Mouse (Mus musculus) brown adipose tissue, adult 24 weeks (tissue): ENCODE data around the gene Zfp3. TPM values are rescaled to one million over a fixed set of nuclear protein-coding genes. Genes with fewer than 3 reads are reported as not detected.

Experiments used
- H3K27ac ChIP-seq: fragments of 200-500 bp; replicated peaks from 2 replicates; pipeline ENCODE4 v1.5.1; 2012; ENCODE audit warnings: low read depth, mild to moderate bottlenecking, low read length
- H3K4me1 ChIP-seq: fragments of 200-500 bp; 2 replicates; pipeline ENCODE4 v1.6.1; 2012; ENCODE audit warnings: low read length, mixed read lengths; ENCODE audit not compliant: control insufficient read depth, insufficient read depth, insufficient read length
- H3K4me3 ChIP-seq: fragments of 200-500 bp; 2 replicates; pipeline ENCODE4 v1.5.1; 2012; ENCODE audit warnings: low read depth, mild to moderate bottlenecking, low read length, moderate library complexity; ENCODE audit not compliant: insufficient read depth
- polyA plus RNA-seq: library from polyadenylated mRNA; stranded (reverse); fragments of >200 nt; gene quantifications from 2 replicates; pipeline ENCODE4 v1.2.4, GENCODE M21; 2012; ENCODE audit not compliant: missing spikeins, insufficient read depth, insufficient read length

The Zfp3 gene
- polyA plus RNA-seq, 1 experiment, result 5.5 TPM

- Histone ChIP-seq H3K27ac (peak overlapping the region; percentile 67; the same call in 1 of the 2 replicates), H3K4me3 (no peak overlapping the region), H3K4me1 (peaks cover 20% of the 10 kb centered on the region; the same call in 1 of the 2 replicates)
These were observed 43.6 kb downstream of the Zfp3 start for GRCm38 (mm10) chr11:70807630-70808029.

GRCm38 (mm10) chr11:70808101-70808500 is 44.1 kb downstream of the Zfp3 start:
- Histone ChIP-seq H3K27ac (0 out of 2 replicates have a peak overlapping the region, but pooled peaks have one; percentile 67), H3K4me1 (peaks cover 20% of the 10 kb centered on the region; the same call in 1 of the 2 replicates), H3K4me3 (no peak overlapping the region)

- Histone ChIP-seq H3K27ac (no peak overlapping the region), H3K4me1 (peaks cover 20% of the 10 kb centered on the region; the same call in 1 of the 2 replicates), H3K4me3 (no peak overlapping the region)
These were observed 45.0 kb downstream of the Zfp3 start for GRCm38 (mm10) chr11:70809011-70809410.

GRCm38 (mm10) chr11:70811041-70811440 is 47.0 kb downstream of the Zfp3 start:
- H3K4me3 ChIP-seq, result no peak overlapping the region
- H3K4me1 ChIP-seq, result peaks cover 11% of the 10 kb centered on the region; the same call in 1 of the 2 replicates
- no peak overlapping the region for H3K27ac ChIP-seq

DNA sequence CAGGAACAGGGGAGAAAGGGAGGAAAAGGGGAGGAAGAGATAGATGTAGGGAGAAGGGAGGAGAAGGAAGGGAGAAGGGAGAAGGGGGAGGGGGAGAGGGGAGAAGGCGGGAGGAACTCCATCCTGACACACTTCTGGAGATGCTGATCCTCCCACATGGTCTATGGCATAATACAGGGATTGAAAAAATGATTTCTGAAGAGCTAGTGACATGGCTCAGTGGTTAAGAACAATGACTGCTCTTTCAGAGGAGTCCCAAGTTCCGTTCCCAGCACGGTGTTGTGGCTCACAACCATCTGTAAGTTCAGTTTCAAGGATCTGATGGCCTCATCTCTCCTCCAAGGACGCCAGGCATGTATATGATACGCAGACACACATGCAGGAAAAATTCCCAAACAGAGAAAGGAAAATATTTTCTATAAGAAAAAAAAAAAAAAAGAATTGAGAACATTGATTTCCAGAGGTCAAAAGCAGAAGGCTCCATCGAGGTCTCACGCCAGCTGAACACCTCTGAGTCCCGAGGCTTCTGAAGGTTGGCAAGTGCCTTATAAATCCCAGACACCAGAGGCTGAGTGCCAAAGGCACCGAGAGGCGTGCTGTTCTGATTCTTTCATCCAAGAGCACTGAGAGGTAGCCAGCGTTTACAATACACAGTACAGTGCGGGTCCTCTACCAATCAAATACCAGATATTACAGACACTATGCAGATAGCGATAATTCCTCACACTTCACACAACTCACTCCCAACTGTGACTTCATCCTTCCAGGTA is 47.6 kb downstream of the Zfp3 start:
- Histone ChIP-seq H3K4me3 (no peak overlapping the region), H3K27ac (no peak overlapping the region), H3K4me1 (peaks cover 9% of the 10 kb centered on the region; the same call in 1 of the 2 replicates)

DNA sequence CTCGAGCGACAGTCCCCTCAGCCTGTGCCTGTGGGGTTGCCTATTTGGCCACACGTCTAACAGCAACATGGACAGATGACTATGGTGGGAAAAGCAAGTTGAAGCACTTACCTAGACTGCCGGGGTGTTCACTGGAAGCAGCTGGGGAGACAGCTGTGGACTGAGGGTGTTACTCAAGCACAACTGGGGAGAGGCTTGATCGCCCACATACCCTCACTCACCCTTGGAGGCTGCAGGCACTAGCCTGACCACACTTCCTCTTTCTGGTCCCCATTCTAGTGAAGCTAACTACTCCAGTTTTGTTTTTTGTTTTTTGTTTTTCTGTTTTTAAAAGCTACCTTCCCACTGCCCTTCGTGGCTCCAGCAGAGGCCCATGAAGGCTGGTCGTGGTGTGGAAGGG is 48.4 kb downstream of the Zfp3 start, which contains the start of gene Scimp:
Scimp (minus strand) TSS at position 222 of the 400 bp plus-strand sequence.
- Histone ChIP-seq H3K4me3 (no peak within 1 kb of the TSS), H3K4me1 (0 out of 2 replicates have a peak, but pooled peaks cover 4% of the 10 kb centered on the region), H3K27ac (peak within 1 kb of the TSS; percentile 54; the same call in 1 of the 2 replicates)

DNA sequence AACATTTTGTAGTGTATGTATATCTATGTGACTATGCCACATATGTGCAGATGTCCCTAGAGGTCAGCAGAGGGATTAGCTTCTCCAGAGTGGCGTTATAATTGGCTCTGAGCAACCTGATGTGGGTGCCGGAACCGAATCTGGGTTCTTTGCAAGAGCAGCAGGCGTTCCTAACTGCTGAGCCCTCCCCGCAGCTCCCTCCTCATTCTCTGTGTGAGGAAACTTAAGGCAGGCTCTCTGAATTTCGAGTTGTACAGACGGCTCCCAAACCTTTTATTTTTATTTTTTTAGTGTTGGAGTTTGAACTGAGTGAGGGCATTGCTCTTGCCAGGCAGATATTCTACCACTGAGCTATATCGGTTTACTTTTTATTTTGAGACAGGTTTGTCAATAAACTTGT is 51.1 kb downstream of the Zfp3 start:
- H3K4me1 ChIP-seq, result no peaks in the 10 kb centered on the region
- H3K27ac ChIP-seq, result no peak overlapping the region
- H3K4me3 ChIP-seq, result no peak overlapping the region

DNA sequence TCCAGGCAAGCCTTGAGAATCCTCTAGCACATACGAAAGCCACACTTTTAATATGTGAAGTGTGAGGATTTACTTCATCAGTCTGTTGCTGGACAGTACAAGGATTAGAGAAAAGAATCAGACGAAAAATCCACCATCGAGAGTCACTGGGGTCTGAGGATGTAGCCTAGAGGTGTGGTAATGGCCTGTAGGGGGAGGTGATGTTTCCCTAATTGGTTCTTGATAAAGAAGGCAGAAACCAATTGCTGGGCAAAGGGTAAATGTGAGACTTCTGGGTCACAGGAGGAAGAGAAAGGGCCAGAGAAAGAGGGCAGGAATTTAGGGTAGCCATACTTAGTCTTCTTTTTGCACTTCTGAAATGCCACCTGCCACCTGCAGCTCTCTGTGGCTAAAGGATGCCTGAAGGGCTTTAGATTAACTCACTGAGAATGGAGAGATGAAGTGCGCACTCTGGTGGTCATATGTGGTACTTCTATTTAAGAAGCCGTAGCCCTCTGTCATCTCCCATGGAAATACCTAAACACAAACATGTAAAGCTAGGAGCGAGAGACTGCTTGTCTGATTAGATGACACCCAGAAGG is 51.6 kb downstream of the Zfp3 start:
- Histone ChIP-seq H3K4me1 (no peaks in the 10 kb centered on the region), H3K4me3 (no peak overlapping the region), H3K27ac (no peak overlapping the region)

DNA sequence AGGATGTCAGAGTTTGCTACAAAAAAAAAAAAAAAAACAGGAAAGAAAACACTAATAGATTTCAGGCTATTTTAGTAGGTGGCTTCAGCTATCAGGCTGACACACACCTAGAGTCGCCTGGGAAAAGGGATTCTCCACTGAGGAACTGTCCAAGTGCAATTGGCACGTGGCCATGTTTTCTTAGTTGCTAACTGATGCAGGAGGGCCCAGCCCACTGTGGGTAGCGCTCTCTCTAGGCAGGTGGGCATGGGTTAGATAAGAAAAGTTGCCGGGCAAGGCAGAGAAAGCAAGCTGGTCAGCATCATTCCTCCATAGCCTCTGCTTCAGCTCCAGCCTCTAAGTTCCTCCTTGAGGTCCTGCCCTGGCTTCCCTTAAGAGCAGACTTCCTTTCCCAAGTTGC is 52.8 kb downstream of the Zfp3 start:
- Histone ChIP-seq H3K27ac (no peak overlapping the region), H3K4me3 (no peak overlapping the region), H3K4me1 (0 out of 2 replicates have a peak, but pooled peaks cover under 1% of the 10 kb centered on the region)

- Histone ChIP-seq H3K4me3 (no peak overlapping the region), H3K4me1 (0 out of 2 replicates have a peak, but pooled peaks cover 4% of the 10 kb centered on the region), H3K27ac (no peak overlapping the region)
These were observed 56.1 kb downstream of the Zfp3 start for GRCm38 (mm10) chr11:70820120-70820519.

DNA sequence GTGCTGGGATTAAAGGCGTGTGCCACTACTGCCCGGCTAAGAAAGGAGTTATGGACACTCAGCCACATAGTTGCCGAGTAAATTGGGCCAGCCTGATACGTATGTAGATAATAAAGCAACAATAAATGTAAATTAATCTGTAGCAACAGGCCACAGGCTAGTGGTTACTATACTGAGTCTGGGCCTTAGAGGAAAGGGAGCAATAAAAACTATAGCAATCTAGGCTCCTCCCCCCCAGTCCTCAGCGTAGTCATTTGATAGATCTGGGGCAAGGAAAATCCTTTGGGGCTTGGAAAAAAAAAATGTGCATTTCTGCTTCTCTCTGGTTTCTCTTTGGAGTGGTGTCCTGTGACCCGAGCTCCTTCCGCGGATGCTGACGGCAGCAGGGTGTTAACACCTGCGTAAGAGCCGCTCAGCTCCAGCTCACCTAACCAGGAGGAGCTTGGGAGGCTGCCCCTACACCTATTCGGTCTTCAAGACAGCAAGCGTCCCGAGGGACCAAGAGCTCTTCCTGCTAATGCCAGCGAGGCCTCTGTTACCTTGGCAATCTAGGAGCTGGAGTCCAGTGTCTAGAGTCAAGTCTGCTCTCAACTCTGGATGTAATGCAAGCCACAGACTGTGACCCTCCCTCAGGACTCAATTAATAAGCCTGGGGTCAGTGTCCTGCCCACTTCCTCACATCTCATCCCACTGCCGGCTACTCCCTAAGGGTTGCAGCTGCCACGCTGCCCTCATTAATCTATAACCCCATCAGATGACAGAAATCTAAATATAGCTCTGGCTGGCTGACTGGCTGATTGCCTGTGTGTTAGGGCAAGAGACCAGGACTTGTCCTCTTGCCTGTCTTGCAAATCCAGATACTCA is 58.0 kb downstream of the Zfp3 start:
- 0 out of 2 replicates have a peak, but pooled peaks cover 4% of the 10 kb centered on the region for H3K4me1 ChIP-seq
- H3K4me3 ChIP-seq, result 0 out of 2 replicates have a peak overlapping the region, but pooled peaks have one; percentile 9
- H3K27ac ChIP-seq, result no peak overlapping the region

Other genes with a start within 250 kb of the Zfp3 start
- gene Vmo1, start 249.6 kb upstream of the Zfp3 start, polyA plus RNA-seq, result not detected in 2 replicates
- gene Gltpd2, start 245.0 kb upstream of the Zfp3 start, polyA plus RNA-seq, result not detected in 2 replicates
- 221 and 229 TPM in 2 replicates for gene Psmb6, start 238.8 kb upstream of the Zfp3 start, polyA plus RNA-seq
- not detected in 2 replicates for gene Gm40193, start 231.3 kb upstream of the Zfp3 start, polyA plus RNA-seq
- gene Pld2, start 224.1 kb upstream of the Zfp3 start, polyA plus RNA-seq, result 2.2 and 5.9 TPM in 2 replicates
- 14.5 and 18.5 TPM in 2 replicates for gene Mink1, start 201.3 kb upstream of the Zfp3 start, polyA plus RNA-seq
- gene 4930544D05Rik, start 148.4 kb upstream of the Zfp3 start, polyA plus RNA-seq, result not detected in 2 replicates
- not detected in 2 replicates for gene Chrne, start 145.0 kb upstream of the Zfp3 start, polyA plus RNA-seq
- not detected in 2 replicates for gene Gp1ba, start 125.1 kb upstream of the Zfp3 start, polyA plus RNA-seq
- gene Rnf167, start 117.0 kb upstream of the Zfp3 start, polyA plus RNA-seq, result 44.0 and 52.3 TPM in 2 replicates
- 166 and 170 TPM in 2 replicates for gene Slc25a11, start 116.7 kb upstream of the Zfp3 start, polyA plus RNA-seq
- 244 and 265 TPM in 2 replicates for gene Pfn1, start 109.6 kb upstream of the Zfp3 start, polyA plus RNA-seq
- gene Eno3, start 107.0 kb upstream of the Zfp3 start, polyA plus RNA-seq, result 40.8 and 79.3 TPM in 2 replicates
- gene Spag7, start 94.8 kb upstream of the Zfp3 start, polyA plus RNA-seq, result 74.7 and 107 TPM in 2 replicates
- 15.8 and 16.3 TPM in 2 replicates for gene Camta2, start 76.1 kb upstream of the Zfp3 start, polyA plus RNA-seq
- gene Inca1, start 64.1 kb upstream of the Zfp3 start, polyA plus RNA-seq, result 15.7 and 24.0 TPM in 2 replicates
- gene Kif1c, start 63.7 kb upstream of the Zfp3 start, polyA plus RNA-seq, result 93.8 and 106 TPM in 2 replicates
- not detected in 2 replicates for gene Scimp, start 48.4 kb downstream of the Zfp3 start, polyA plus RNA-seq
- 20.5 and 22.8 TPM in 2 replicates for gene Rabep1, start 80.6 kb downstream of the Zfp3 start, polyA plus RNA-seq
- gene Nup88, start 205.8 kb downstream of the Zfp3 start, polyA plus RNA-seq, result 38.2 and 45.9 TPM in 2 replicates
- 16.5 and 23.7 TPM in 2 replicates for gene Rpain, start 206.0 kb downstream of the Zfp3 start, polyA plus RNA-seq
- 190 and 210 TPM in 2 replicates for gene C1qbp, start 218.8 kb downstream of the Zfp3 start, polyA plus RNA-seq
- gene Dhx33, start 240.2 kb downstream of the Zfp3 start, polyA plus RNA-seq, result 6.9 and 10.0 TPM in 2 replicates